Mouse (Mus musculus): ENCODE measurements around the gene Gm266.

Gm266 gene

DNA sequence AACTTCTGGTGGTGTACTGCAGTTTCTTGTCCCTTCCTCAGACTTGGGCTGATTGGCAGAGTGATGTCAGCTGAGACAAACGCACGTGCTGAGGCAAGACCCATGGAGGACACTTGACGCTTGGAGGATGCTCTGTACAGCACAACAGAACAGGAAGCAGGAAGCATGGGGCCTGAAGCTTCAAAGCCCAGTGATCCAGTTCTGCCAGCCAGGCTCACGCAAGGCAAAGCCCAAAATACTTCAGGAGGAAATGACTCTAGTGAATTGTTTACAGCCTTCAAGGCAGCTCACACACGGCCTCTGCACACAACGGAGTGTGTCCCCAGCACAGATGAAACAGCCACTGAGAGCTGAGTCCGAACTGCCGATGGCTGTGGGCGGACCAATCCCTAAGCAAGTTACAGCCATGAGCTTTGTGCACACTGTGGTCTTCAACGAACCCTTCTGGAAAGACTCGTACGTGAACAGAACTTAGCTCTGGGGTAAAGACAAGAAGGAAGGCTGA is 17.5 kb upstream of the Gm266 start:
- no peak for DNase-seq (ENCODE audit: low spot score)

DNA sequence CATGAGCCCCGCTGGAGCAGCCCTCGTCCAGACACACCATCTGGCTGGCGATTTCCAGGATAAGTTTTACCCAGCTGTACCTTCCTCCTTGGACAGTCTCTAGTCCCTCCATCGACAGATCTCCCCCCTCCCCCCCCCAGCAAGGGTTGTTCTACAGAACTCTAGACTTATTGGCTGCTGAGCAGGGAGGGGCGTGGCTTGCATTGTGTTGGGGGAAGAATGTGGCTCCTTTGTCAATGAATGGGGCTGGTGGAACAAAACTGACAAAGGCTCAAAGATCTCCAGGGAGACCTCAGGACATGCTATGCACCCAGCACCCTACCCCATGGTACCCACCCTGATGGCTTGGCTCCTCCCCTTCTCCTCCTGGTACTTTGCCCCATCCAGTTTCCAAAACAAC is 15.1 kb upstream of the Gm266 start:
- no peak for DNase-seq (ENCODE audit: low spot score)

DNA sequence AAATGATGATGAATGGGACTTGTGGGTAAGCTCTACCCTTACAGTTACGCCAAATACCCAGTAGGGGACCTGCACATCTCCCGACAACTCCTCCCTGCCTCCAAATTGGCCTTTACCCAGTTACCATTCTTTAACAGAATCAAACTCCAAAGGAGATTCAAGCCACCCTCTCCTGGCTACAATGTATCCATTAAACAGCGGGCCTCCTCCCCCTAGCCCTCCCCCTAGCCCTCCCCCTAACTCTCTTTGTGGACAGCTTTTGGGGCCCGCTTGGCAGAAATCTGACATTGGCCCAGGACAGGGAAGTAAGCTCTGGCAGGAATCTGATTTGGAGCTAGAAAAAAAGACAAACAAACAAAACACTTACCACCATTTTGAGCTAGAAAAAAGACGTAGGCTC is 14.0 kb upstream of the Gm266 start:
- DNase-seq (ENCODE audit: low spot score), result no peak

DNA sequence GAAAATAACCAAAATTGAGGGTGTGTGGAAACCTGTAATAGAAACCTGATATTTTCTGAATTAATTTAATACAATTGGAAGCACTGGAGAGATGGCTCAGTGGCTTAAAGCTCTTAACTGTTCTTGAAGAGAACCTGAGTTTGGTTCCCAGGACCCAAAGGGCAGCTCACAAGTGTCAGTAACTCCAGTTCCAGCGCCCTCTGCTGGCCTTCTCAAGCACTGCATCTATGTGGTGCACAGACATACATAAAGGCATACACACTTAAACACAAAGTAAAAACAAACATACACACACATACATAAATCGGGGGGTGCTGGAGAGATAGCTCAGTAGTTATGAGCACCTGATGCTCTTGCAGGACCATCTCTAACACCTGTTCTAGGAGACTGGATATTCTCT is 11.5 kb upstream of the Gm266 start:
- no peak for DNase-seq (ENCODE audit: low spot score)

DNA sequence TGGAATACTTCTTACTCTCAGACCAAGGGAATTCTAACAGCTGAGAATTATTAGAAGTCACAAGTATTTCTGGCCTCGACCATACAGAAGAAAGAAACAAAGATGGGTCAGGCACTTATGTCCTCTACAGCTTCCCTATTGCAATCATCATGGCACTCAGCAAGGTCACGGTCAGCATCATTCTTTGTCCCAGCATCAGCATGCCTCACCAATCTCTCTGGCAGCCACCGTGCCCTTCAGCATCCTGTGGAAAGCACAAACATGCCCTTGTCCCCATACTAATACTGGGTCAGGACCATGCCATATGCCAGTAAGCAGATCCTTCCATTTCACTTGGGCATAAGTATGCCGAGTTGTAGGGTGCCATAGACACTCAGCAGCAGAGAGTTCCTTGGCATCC is 9.3 kb upstream of the Gm266 start:
- no peak for DNase-seq (ENCODE audit: low spot score)

DNA sequence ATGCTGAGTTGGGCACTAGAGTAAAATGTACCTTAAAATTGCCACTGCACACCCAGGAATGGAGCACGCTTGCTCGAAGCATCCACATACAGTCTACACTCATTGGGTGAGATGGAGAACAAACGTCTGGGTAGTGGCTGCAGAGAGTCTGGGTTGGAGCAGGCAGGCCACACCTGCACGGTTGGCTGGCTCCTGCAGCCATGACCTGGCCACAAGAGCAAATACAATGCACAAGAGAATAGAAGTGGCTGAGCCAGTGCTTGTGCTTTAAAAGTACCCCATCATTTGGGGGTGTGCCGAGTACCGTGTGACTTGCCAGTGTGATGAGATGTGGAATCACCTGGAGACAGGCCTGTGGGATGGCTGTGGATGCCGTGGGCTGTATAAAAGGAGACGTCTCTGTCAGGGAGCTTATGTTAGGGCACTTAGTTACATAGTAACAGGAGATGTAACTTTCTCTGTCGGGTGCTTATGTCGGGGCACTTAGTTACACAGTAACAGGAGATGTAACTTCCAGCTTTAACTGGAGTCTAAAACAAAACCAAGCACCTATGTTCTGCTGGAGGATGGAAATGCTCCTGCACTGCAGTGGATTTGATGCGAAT is 3.7 kb upstream of the Gm266 start:
- no peak for DNase-seq (ENCODE audit: low spot score)

DNA sequence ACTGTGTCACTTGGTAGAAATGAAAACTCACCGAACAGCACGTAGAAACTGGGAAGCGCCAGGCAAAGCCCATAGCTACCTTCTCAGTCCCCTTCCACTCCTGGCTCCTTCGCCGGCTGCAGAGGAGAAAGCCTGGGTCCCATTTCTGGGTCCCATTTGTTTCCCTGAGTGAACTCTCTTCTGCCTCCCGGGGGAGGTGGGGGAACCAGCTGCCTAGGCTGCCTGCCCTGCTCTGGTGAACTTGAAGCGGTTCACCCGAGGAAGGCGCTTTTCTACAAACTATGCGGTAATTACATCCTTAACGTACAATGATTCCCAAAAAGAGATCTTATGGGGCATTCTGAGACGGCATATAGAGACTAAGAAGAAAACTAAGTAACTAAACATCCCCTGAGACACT is 832 bp upstream of the Gm266 start:
- no peak for DNase-seq (ENCODE audit: low spot score)

DNA sequence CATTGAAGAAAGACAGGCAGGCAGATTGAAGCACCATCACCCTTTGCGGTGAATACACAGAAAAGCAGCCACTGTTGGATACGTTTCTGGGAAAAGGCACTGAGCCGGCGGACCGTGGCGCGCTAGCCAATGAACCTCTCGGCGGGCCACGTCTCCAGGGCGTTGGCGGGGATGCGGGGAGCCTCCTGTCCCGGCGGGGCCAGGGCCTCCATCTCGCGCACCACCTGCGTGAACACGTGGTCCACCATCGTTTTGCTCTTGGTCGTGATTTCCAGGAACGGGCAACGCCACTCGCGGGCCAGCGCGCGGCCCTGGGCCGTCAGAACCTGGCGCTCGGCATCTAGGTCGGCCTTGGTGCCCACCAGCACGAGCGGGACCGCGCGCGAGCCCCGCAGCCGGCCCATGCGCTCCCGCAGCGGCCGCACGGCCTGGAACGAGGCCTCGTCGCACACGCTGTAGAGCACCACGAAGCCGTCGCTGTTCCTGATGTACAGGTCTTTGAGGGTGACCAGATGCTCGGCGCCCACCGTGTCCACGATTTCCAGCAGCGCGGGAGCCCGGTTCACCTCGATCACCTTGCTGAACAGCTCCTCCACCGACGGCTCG is 474 bp downstream of the Gm266 start:
- DNase-seq (ENCODE audit: low spot score), result no peak

DNA sequence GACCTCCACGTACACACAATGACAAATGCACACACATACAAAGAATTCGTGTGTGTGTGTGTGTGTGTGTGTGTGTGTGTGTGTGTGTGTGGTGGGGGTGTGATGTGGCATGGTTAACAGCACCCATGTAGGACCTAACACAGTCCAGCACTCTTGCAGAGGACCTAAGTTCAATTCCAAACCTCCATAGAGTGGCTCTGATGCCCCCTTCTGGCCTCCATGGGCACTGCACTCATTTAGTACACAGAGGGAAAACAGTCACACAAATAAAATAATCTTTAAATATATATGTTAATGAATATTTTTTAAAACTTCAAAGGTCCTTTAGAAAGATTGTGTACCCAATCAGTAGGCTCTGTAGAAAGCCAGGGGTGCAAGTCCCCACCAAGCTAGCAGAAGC is 5.7 kb downstream of the Gm266 start:
- DNase-seq (ENCODE audit: low spot score), result peak; percentile 25

DNA sequence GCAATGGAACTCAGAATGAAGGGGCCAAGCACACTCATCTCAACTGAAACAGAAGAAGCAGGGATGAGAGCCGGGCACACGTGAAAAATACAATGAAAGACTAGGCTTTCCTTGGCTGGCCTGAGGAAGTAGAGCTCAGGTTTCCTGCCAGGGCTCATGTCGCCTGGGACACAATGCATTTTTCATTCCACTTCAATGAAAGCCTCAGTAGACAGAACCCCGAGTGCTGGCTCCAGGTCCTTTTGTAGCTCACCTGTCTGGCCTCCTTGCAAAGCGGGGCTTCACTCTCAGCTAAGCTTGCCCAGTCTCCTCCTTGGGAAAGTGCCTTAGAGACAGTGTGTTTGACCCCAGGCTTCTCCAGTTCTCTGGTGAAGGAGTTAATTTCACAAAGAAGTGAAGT is 6.7 kb downstream of the Gm266 start:
- DNase-seq (ENCODE audit: low spot score), result no peak

DNA sequence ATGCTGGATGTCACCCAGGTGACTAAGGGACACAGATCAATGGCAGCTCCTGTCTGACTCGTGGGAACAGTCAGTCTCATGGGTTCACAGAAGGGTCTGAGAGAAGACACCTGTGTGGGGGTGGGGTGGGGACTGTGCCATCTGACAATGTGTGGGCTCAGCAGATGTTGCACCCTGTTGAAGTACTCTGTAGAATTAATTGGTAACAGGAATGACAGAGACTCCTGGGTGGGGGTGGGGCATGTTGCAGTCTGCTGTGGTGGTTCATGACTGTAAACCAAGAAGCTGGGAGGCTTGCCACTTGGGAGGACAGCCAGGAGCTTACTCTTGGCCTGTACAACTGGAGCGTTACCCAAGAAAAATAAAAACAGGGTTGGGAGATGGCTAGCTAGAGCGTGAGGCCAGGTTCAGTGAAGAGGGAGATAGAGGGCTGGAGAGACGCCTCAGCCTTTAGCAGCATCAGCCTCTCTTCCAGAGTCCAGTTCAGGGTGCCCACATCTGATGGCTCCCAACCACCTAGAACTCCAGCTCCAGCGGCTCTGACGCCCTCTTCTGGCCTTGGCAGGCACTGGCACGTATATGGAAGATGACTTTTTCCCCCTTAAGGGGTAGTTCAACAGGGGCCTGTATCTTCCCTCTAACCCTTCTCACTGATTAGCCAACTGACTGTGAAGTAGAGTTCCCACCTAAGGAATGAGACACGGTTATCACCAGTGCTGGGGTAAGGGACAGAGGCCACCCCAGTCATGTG is 10.6 kb downstream of the Gm266 start:
- no peak for DNase-seq (ENCODE audit: low spot score)

DNA sequence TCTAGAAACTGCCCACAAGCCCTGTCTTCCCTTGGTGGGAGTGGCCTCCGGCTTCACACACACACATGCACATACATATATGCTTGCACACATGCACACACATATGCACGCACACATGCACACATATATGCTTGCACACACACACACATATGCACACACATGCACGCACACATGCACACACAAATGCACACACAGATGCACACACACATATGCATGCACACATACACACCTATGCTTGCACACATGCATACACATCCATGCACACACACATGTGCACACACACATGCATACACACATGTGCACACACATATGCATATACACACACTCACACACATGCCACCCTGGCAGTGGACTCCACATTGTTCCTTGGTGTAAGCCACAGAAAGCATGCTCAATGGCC is 11.2 kb downstream of the Gm266 start:
- DNase-seq (ENCODE audit: low spot score), result no peak

DNA sequence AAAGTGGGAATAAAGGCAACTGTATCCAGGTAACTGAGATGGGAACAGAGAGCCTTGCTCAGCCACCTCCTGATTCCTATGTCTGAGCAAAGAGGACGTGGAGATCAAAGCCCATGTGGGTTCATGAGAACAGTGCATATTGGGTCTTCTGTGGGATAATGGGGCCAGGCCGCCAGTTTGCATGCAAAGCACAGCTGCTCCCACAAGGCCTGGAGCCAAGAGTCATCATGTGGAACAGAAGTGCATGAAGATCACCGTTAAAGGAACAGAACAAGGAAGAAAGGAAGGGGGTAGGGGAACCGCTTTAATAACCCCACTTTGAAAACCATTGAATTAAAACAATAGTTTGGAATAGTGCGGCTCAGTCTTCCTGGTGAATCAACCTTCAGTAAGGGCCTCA is 12.7 kb downstream of the Gm266 start:
- DNase-seq (ENCODE audit: low spot score), result no peak

DNA sequence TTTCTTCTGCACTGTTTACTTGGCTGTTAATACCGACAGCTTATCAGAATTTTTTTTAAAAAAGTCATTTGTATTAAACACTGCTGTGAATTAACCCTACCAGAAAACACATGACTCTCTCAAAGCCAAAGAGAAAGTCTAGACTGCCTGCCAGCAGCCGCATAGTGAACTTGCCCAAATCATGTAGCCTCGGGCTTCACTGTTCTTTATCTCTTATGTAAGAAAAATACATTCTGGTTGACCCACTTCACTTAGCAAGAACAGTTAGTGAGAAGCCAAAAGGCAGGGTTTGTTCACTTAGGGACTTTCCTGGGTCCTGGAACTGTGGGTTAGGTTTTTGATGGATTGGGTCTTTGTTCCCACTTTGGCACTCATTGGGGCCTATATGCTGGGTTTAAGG is 13.9 kb downstream of the Gm266 start:
- DNase-seq (ENCODE audit: low spot score), result no peak

DNA sequence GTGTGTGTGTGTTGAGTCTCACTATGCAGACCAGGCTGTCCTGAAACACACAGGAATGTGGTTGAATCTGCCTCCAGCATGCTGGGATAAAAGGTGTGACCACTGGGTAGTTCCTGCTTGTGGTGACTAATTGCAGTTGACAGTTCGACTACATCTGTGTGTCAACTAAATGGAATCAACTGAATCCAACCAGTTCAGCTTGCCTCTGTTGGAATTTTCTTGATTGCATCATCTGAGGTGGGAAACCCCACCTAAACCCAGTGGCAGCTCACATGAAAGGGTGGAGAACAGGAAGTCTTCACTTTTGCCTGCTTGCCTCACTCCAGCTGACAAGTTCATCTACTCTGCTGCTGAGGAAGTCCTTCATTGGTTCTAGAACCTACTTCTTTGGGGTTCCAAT is 14.5 kb downstream of the Gm266 start:
- no peak for DNase-seq (ENCODE audit: low spot score)

DNA sequence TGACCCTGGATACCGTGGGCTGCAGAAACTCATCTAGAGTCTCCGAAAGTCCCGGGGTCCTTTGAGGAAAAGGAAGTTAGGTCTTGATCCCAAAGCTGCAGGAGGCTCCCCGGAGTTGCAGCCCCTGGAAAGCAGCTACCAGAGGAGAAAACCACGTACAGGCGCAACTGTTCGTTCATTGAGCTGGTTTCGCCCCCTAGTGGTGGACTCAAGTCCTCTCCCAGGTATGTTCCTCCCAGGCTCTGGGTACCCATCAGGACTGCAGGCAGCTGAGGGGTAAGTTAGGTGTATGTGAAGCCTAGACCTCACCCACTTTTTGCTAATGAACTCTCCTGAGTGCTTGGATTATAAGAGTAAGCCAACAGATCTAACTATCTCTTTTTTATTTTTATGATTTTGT is 16.1 kb downstream of the Gm266 start:
- peak; percentile 45 for DNase-seq (ENCODE audit: low spot score)

DNA sequence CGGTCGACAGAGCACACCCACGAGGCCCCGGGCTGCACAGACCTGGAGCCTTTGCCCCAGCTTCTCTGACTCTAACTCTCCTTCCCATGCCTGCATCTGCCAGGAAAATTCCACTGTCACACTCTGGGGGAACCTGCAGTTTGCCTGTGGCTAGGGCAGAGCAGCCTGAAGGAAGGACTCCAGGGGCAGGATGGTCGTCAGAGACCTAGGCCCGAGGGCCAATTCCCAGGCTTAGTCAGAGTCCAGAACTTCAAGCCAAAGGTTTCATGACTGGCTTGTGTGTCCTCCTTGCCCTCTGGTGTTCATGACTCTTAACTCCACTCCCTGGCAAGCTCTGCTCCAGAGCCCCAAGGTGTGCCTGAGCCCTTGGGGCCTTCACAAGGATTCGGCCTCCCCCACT is 17.4 kb downstream of the Gm266 start:
- DNase-seq (ENCODE audit: low spot score), result no peak

DNA sequence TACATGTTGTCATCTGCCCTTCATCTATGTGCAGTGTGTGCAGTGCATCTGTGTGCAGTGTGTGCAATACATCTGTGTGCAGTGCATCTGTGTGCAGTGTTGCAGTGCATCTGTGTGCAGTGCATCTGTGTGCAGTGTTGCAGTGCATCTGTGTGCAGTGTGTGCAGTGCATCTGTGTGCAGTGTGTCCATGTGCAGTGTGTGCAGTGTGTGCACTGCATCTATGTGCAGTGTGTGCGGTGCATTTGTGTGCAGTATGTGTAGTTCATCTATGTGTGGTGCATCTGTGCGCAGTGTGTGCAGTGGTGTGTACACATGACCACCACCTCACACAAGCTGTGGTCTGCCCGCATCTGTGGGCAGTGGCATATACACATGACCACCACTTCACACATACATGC is 19.3 kb downstream of the Gm266 start:
- no peak for DNase-seq (ENCODE audit: low spot score)

DNA sequence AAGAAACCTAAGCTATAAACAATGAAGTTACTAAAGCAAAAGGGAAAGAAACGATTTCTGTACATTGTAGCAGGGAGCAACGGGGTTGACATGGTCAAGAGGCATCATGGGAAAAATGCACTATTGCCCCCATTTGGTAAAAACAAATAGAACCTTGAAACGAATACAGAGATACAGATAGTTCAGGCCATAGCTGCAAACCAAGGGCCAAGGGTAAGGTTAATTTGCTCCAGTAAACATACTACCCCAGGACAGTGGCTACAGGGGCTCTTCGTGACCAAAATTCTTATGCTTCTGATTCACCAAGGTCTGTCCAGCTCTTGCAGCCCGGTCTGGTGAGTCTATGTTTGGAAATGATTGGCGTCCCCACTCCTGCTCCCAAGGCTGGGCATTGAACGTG is 22.1 kb downstream of the Gm266 start:
- no peak for DNase-seq (ENCODE audit: low spot score)

DNA sequence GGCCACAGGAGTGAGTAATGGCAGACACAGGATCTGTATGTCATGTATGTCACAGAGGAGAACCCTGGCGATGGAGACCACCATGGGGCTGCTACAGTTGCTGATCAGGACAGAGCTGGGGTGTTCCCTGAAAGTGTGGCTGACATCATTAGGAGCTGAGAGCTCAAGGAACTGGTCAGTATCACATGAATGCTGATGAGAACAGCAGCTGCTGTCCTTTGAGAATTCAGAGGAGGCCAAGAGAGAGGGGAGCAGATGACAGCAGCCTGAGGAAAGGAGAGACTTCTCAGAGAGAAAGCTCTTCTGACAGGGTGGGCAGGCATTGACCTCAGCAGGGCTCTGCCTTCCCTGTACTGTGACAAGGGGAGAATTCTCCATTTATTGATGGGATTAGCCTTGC is 27.9 kb downstream of the Gm266 start:
- DNase-seq (ENCODE audit: low spot score), result no peak

DNA sequence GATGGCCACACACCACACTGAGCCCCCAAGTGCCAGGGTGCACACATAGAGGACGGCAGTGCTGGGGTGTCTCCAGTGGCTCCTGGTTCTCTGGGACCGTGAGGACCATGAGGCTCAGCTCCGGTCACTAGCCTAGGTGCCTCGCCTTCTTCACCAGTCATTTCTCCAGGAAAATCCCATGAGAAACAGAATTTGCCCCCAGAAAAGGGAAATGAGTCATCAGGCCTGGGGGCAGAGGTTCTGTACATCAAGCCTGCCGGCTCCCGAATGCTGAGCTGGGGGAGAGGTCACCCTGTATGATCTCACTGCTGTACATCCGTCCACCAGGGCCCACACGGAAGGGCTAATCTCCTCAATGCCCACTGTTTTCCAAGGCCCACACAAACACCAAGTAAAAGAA is 29.8 kb downstream of the Gm266 start:
- no peak for DNase-seq (ENCODE audit: low spot score)

DNA sequence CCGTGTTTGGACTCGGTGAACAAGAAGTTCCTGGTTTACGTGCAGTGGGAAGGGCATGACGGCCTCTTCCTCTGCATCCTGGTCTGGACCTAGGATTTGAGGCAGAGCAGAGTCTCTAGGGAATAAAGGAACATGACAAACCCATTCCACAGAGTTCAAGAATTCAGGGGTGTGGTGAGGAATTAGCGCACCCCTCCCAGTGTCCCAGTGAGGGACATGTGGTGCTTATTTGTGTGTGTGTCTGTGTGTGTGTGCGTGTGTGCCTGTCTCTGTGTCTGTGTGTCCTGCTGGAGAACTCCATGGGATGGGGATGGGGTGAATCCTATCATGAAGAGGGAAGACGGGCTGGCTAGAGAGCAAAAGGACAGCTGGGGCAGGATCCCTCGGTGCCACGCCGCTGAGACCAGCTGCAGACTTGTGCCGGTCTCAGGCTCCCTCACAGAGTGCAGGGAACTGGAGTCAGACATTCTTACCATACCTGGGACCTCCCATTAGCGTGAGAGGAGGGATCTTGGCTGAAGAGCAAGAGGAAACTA is 30.2 kb downstream of the Gm266 start:
- DNase-seq (ENCODE audit: low spot score), result no peak

DNA sequence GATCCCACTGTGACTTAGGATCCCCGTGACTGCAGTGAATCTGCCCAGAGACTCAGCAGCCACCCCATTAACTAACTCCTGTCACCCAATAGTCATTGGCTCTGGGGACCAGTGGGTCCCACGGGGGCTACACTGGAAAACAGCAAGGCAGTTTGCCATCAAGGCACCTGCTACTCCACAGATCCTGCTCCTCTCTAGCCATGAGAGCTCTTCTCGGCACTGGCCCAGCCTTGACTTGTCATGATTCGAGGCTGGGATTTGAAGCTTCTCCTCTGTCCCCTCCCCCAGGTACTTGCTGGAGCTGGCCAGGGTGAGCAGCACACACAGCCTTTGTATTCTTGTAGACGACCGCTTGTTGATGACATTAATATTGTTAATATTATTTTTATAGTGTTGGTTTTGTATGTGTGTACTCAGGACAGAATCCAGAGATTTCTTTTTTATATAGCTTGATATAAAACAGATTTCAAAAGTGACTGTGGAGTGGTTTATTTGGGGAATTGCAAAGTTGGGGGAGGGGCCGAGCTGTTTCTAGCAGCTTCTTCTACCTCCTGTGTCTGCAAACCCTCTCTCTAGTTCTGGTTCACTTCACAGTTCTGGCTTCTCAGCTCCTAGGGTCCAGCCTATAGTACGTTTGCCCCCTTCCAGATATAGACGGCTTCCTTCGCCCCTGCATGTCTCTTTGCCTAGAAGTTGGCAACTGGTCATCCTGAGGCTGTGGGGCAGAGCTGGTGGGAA is 30.9 kb downstream of the Gm266 start:
- DNase-seq (ENCODE audit: low spot score), result no peak

Data from spleen, adult 12 weeks (tissue).